Mouse (Mus musculus) megakaryocyte, embryonic 14.5 days (primary cell): ENCODE data around the gene Msh3.

Experiments
- FLI1 ChIP-seq: IDR thresholded peaks from 2 replicates; pipeline ENCODE4 v1.6.1; 2012; ENCODE audit warnings: low read length, inconsistent platforms, mixed read lengths
- GATA1 ChIP-seq: IDR thresholded peaks from 3 replicates; pipeline ENCODE4 v1.6.1; 2012; ENCODE audit warnings: mixed read lengths, low read length, inconsistent platforms, borderline replicate concordance

- TF ChIP-seq GATA1 (no peak), FLI1 (no peak)
These were observed at the start of gene Msh3, which contains the start of gene Dhfr for GRCm38 (mm10) chr13:92354456-92355271.
